Mouse (Mus musculus) T-cell, adult 2 months (primary cell): ENCODE data around the gene Ubash3a.

Source experiments
- DNase-seq: peaks from one replicate; pipeline ENCODE4 v3.0.0; 2022; ENCODE audit warnings: low spot score

The Ubash3a gene

DNA sequence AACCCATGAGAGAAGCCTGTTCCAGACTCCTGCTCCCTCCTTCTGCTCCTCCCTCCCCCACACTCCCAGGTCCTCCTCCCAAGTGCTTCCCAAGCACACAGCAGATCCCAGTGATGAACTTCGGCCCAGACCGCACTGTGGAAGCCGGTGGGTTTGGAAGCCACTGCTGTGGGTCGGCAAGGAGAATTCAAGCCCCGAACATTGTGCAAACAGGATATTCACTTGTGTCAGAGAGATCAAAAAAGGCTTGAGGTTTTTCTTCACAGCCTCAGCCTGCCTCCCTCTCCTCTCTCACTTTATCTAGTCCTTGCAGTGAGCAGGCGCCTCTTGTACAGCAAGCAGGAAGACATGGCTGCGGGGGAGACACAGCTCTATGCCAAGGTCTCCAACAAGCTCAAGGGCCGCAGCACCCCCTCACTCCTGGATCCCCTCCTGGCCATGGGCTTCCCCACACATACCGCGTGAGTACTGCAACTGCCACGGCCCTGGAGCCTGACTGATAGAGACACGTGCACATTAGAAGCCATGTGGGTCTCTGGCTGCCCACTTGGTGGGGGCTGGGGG lies at the start of gene Ubash3a:
Gene Ubash3a (plus strand): TSS at position 103 of the 564 bp plus-strand sequence.
- DNase-seq = peak; percentile 81

DNA sequence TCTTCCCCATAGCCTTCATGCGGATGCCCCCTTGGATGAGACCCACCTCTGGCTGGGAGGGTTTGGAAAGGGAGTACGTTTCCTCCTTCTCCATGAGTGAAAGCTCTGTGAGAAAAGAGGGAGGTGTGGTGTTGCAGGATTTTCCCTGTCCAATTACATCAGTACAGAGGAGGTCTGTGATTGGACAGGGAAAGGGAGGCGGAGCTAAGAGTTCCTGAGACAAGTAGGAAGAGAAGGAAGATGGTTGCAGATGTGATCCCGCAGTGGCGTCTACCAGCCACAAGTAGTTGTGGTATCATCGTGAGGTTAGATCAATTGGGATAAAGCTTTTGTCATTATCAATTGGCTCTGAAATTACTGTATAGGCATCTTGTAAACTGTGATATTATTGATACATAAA lies 49.8 kb upstream of the Ubash3a start:
- no peak for DNase-seq

DNA sequence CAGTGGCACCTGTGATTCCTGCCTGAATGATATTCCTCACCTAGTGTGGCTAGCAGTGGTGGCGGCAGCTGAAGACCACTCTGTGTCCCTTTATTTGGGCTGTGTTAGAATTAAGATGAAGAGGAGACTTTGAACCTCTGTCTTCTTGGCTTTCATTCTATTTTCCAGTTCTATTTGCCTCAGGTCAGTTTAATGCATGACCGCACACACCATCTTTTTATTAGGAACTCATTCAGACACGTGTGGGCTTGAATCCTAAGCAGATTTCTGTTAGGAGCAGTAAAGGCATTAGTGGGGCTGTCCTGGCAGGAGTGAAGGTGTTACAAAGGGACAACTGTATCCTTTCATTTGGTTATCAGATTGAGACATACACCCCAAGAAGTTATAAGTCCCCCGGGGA lies 47.4 kb upstream of the Ubash3a start:
- DNase-seq = no peak

DNA sequence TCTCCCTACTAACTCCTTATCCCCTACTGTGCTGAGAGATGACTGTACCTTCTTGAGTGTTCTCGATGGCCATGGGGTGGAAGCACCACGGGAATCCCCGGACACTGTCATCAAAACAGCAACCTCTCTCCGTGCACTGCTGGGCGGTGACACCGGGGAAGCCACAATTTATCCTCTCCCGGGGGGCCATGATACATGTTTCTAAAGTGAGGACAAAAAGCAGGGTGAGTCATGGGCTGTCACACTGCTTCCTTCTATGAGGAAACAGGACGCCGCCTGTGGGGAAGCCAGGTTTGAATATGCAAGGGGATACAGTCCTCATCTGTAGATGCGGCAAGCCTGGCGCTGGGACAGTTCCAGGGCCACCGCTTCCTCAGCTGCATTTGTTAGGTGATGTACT lies 45.1 kb upstream of the Ubash3a start:
- no peak for DNase-seq

DNA sequence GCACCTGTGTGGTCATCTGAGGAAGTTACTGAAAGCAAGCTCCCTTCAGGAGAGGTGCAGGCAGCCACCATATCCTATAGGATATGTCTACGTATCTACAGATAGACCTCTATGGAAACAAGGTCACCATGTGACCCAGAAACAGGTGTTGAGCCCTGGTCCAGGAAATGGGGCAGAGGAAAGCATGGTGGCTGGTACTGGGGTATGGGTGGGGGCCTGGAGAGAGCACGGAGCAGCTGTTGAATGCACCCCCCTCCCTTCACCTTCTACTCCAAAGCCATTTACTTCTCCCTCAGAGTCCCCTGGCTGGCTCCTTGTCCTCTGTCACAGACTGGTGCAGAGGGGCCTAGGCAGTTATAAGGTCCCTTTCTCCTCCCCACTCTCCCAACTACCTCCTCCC lies 43.9 kb upstream of the Ubash3a start:
- no peak for DNase-seq

DNA sequence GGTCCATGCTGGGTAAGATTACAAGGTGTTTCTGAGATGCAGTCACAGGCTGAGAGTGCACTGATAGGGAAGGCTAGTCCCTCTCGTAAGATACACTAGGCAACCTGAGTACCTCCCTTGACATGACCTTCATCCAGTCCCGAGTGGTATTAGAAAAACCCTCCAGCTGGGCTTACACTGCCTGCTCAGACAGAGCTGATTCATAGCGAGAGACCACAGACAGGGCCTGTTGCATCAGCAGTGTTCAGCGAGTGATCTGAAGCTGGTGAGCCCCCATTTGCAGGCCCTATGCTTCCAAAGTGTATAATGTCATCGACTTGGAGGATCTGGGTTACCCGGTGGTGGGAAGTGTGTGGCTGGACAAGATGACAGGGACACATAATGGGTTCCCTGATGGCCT lies 42.5 kb upstream of the Ubash3a start, which contains the start of gene Tff1:
Gene Tff1 (minus strand): TSS at position 151 of the 400 bp plus-strand sequence.
- no peak for DNase-seq

DNA sequence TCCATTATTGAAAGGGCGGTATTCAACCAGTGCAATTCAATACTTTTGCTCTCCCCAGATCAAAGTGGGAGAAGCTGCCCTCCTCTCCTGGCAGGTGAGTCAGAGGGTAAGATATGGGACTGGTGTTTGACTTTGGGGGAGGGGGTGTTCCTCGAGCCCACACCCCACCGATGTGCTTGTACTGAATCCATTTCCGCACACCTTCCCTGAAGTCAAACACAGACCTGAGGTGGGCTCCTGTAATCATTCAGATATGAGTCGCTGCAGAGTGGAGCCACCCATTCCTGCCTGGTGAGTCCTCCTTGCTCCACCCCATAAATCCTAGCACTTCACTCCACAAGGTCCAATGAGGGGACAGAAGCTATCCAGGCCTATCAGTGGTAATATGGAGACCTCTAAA lies 37.9 kb upstream of the Ubash3a start:
- no peak for DNase-seq

DNA sequence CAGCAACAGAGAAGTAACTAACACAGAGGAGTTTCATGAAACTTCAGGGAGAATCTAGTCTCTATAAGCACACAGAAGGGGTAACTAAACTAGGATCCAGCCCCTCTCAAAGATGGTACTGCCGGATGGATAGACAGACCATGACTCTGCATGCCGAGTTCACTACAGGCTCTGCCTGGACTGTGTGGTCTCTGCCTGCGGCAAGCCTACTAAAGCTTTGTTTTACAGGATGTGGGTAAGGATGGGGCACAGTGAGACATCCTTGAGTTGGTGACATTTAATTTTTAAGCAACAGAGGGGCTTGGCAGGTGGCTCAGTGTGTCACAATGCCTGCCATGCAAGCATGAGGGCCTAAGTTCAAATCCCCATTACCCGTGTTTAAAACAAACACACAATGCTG lies 31.4 kb upstream of the Ubash3a start:
- peak; percentile 66 for DNase-seq

DNA sequence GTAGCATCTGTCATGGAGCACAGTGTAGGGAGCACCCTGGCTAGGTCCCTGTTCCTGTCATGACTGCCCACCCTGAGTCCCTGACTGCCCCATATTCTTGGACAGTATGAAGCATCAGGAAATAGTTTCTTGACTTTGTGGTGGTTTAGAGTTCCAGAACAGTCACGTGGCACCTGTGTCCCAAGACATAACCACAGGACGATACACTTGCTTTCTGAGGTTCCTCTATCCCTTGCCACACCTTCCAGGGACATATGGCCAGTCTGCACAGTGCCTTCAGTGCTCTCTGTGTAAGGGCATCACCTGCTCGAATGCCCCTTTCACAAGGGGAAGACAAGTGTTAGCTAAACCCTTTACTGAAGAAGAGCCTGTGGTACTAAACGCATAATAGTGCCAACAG lies 26.2 kb upstream of the Ubash3a start:
- no peak for DNase-seq

DNA sequence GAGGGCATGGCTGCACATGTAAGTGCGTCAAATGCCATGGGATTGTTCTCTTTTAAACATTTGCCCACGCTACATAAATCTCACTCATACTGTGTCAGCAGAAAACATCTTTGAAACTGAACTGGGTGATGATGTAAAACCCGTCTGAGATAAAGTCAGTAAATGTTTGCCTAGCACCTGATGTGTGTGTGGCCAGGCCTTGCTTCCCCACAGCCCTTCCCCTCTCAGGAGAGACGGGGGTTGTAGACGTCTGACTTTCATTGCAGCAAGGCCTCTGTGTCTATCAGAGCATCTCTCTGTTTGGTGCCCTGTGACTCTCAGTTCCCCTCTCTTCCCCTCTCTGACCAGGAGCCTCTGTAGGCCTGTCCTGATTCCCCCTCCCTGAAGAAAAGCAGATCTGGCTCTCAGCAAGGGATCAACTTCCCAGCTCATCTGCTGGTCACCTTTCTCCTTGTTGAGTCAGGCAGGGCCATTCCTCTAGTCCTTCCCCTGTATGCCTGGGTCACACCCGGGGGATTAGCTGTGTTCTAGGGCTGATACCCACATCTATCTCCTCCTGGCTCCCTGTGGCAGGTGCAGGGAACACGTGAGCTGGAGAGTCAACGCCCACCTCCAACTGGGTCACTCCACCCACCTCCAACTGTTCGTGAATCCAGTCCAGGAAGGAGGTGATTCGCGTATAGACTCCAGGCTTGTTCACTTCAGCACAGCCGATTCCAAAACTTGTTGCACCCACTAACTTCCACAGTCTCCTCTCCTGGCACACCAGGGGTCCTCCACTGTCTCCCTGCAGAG lies 24.3 kb upstream of the Ubash3a start:
- DNase-seq = no peak

DNA sequence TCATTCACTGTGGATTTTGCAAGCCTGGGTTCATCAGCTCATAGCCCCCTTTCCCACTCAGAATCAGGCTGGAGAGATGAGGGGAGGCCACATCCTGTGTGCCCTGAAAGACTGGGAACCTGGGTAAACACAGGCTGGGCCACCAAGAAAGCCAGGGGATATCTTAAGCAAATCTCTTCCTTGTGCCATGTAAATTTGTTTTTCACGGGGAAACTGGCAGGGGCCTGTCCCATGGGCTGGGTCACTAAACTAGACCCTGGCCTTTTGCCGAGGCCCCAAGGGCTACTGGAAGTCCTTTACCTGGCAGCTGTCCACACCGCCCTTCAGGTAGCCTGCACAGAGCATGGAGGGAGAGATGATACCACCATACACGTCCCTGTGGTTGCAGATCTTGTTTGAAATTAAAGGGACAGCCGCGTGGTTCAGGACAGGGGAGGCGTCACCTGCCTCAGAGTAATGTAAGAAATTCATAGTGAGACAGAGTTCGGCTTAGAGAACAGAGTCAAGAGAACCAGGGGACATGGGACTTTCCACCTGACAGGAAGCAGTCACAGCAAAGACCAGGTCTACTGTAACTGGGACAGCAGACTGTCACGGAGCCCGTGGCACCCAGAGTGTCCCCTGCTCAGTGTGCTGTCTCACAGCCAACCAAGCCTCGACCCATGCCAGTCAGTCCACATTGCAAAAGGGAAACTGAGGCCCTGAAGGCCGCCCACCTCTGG lies 23.2 kb upstream of the Ubash3a start:
- peak; percentile 12 for DNase-seq

DNA sequence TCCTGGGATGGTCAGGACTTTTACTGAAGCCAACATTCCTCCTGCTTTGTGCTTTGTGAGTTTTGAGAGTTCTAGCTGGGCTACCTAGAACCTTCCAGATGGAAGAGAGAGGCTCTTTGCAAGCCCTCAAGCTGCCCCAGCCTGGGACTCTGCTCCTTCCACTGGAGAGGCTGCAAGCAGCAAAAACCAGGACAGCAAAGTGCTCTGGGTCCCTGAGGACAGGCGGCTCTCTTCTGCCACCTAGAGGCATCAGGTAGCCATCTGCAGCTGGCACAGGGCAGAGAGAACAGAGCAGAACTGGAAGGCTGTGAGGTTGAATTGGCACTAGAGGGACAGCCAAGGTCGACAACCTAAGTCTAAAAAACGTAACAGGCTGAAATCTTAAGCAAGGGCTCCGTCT lies 20.3 kb upstream of the Ubash3a start:
- peak; percentile 62 for DNase-seq

DNA sequence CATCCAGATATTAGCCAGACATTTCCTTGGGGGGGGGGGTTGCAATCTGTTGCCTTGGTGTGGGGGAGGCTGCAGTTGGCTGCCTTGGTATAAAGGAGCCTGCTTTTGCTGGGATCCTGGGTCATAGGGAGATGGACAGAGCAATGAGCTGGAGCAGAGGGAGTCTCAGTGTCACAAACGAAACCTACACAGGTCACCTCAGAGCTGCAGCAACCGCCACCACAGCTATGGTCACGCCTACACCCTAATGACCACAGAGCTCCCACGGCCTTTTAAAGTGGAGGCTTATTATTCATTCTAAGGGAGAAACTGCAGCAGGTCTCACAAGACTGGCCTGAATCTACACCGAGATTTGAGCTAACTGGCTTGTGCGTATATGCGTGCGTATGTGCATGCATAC lies 15.8 kb upstream of the Ubash3a start:
- no peak for DNase-seq

DNA sequence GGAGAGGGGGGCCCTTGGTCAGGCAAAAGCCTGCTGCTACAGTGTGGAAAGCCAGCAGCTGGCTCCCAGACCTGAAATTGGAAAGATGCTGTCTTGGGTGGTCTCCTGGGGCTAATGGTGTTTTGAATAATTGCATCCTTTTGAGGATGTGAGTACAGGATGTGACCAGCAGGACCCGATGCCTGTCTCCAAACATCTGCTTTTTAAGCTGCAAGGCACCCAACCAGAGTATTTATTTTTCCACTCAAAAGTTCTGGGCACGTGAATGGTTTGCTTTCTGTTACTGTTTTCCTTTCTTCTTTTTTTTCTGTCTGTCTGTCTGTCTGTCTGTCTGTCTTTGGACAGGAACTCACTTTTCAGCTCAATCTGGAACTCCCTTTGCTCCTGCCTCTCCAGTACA lies 15.0 kb upstream of the Ubash3a start:
- DNase-seq = no peak

DNA sequence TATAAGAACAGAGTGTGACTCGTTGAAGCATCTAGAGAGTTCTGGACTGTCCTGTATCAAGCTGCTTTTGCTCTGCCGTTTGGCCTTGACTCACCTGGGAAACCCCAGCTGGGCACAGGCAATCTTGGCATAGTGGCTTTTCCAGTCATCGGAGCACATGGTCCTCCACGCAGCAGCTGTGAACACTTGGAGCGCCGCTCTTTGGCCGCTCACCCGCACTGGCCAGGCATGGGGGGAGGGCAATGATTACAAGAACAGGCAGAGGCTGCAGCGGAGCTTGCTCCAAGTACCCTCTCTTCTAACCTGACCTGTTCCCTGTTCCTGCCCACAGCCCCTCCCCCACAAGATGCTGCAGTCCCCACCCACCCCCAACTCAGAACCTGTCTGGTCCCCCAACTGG lies 14.3 kb upstream of the Ubash3a start:
- no peak for DNase-seq

DNA sequence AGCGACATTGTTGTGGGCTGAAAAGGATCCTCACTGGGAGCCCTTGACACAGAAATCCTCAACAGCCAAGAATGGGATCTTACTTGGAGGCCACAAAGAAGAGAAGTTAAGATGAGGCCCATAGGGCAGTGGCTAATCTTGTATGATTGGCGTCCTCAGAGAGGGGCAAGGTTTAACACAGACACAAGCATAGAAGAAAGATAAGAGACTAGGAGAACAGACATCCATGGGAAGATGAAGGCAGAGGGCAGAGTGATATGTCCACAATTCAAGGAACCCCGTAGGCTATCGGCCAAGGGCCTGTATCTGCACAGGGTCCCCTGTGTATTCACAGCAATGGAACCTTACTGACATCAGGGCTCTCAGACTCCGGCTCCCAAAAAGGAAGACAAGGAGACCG lies 12.5 kb upstream of the Ubash3a start:
- DNase-seq = no peak

DNA sequence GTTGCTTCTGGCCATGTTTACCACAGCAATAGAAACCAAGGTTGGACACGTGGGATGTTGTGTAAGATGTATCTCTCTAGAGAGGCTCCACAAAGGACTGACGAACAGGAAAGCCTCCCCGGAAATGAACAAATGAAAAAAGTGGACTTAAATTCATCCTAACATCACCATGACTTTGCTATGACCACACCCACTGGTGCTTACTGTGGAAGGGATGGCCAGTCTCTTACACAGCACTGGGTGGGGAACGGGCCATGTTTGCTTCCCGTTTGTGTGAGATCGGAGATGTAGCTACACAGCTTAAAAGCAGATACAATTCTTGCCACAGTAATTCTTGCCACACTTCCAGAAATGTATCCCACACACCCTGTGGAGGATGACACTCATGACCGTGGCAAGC lies 11.4 kb upstream of the Ubash3a start:
- no peak for DNase-seq

DNA sequence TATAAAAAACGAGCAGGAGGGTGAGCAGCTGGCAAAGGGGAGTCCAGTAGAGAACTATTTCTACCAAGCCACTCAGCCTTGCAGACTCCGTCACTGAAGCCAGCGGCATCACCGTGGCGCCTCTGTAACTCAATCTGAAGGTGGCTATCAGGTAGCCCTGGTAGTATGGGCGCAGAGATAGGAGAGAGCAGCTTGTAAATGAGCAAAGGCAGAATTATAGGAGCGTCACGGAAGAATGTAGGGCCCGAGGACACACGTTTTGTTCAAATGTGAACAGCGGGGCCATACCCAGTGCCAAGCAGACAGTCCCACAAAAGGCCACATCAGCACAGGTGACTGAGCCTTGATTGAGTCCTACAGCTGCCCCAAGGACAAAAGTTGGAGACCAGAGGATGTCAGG lies 8.8 kb upstream of the Ubash3a start, which contains the start of gene Tmprss3:
Gene Tmprss3 (minus strand): TSS at position 101 of the 400 bp plus-strand sequence.
- no peak for DNase-seq

DNA sequence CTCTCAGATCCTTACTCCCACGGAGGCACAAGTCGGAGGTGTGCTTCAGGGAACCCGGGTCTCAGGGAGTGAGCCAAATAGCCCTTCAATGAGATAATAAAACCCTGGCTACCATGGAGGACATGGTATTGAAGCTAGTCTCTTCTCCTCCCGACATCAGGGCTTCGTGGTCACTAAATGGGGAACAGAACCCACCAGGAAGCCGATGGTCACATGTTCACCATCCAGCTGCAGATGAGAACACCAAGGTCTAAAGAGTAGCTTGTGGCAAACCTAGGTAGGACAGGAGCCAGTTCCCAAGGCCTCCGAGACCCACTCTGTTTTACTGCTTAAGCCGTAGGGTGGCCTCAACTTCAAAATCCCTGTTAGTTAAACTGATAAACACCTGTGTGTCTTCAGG lies 981 bp downstream of the Ubash3a start:
- no peak for DNase-seq

DNA sequence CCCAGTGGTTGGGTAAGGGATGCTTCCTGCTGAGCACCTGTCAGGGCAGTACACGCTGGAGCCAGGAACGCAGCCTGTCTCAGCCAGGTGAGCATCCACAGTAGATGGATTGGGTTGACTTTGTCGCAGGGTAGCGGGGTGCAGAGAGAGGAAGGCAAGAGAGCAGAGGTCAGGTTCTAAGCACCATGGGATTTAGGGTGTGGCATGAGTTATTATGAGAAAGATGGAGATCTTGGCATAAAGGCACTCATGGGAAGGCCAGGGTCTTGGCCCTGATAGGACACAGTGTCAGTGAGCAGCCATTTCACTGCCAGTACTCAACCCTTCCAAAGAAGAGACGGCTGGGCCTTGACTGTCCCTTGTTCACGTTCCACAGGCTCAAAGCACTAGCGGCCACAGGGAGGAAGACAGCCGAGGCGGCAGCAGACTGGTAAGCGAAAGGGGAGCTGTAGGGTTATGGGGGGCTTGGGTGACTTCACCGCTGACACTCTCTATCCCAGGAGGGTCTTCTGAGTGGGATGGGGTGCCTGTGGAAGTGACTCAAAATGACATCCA lies 1.8 kb downstream of the Ubash3a start:
- DNase-seq = no peak

DNA sequence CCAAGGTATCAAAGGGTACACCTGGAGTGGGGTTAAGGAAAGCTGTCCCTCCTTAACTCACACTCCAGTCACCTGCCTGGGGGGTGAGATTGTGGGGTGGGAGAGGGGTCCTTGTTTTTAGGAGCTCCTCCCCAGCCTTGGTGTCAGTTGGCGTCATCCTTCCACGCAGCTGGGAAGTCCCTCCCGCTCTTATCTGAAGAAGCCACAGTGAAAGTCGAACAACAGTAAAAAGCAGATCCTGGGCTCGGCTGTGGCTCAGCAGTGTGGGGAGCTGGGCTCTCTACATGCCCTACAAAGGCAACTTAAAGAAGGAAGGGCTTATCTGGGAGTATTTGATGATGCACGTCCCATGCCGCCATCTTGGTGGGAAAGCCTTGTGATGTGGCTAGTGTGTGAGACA lies 2.6 kb downstream of the Ubash3a start:
- peak; percentile 48 for DNase-seq

DNA sequence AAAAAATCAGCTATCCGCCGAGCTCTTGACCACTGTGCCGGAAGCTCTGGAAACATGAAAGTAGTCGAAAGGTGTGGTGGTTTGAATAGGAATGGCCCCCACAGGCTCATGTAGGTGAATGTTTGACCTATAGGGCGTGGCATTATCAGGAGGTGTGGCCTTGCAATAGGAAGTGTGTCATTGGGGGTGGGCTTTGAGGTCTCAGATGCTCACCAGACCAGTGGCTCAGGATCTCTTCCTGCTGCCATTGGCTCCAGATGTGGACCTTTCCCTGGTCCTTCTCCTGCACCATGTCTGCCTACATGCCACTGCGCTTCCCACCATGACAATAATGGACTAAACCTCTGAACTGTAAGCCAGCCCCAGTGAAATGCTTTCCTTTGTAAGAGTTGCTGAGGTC lies 4.2 kb downstream of the Ubash3a start:
- DNase-seq = no peak
